Mouse (Mus musculus) 3T3-L1 (cell line): Measurements from ENCODE around the gene Ogfod2.
A peak's percentile ranks its signal among the peaks of the same experiment; 100 is the strongest.

Experiments used
- DNase-seq: peaks from one replicate; pipeline ENCODE4 v3.0.0-alpha.2; 2015; ENCODE audit warnings: low read depth, low spot score

Gene Ogfod2

DNA sequence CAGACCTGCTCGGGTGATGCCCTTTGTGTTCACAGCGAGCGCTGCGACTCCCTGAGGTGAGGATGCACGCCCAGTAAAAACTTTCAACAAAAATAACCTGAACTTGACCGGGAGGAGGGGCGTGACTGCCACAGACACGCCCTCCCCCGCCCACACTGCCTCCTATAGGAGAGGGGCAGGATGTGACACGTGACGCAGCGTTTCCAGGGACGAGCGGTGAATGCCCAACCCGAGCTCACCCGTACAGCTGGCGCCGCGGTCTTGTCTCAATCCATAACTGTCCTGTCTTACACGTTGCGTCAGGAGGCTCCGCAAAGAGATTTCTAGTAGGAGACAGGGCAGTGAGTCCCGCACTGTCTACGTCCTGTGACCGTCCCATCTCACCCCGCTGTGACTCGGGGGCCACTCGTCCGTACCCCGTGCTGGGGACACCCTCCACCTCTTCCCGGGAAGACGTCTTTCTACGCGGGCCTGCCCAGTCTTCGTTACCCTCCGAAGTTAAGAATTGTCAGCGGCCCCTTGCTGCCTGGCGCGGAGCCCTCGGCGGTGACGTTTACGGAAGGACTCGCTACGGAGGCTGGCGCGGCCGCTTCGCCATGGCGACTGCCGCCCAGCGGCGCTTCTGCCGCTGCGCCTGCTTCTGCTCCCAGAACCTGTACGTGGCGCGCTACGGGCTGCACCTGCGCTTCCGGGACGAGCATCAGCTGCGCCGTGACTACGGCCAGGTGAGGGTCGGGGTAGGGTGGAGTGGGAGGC, at the start of gene Ogfod2:
Gene Ogfod2 (plus strand): TSS at position 556 of the 756 bp plus-strand sequence.
- peak; percentile 97 for DNase-seq

GRCm38 (mm10) chr5:124069657-124070056, 42.4 kb upstream of the Ogfod2 start:
- DNase-seq, result no peak

DNA sequence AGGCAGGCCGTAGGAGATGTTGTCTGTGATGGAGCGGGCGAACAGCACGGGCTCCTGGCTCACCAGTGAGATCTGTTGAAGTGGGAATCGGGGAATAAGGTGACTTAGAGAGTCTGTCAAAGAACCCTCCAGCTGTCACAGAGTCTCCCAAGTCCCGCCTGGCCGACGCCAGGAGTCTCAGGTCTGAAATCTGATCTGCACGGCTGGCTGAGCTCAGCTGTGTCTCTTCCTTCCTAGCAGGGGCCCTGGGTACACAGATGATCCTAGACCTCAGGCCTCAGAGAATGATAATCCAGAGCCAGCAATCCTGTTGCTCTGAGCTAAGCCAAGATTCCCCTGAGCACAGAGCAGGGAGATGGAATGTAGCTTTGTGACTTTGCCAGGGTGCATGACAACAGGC, 38.4 kb upstream of the Ogfod2 start:
- peak; percentile 40 for DNase-seq

DNA sequence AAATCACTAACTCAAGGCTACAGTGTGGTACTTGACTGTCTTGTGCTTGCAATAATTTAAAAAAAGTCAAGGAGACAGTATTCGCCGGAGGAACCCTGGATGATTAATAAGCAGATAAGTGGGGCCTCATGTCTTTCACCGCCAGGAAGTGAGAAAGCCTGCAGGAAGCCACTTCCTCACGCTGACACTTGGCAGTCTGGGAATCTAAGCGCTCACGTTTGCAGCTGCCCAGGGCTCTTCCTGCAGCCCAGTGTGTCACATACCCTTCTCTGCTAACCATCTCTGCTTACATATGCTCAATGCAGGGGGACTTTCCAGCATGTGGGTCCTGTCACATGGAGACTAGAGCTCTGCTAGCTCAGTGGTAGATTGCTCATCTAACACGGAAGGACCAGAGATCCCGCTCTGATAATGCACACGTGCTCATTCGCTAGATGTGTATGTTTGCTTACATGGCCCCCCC, 37.2 kb upstream of the Ogfod2 start:
- peak; percentile 73 for DNase-seq

DNA sequence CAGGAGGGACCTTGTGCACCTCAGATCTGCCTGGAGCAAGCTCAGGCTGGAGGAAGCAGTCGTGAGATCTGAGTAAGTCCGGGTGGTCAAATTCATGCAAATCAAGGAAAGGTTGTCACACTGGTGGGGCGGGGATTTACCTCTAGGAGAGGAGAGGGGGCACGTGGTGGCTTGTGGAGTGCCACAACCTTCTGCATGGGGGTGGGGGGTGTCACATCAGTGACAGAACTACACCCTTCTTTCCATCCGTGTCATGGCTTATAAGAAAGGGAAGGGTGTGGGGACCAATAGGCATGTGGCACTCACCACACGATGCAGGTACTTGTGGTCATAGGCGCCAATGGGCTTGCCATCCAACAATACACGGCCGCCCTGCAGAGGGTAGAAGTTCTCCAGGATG, 36.4 kb upstream of the Ogfod2 start:
- no peak for DNase-seq

DNA sequence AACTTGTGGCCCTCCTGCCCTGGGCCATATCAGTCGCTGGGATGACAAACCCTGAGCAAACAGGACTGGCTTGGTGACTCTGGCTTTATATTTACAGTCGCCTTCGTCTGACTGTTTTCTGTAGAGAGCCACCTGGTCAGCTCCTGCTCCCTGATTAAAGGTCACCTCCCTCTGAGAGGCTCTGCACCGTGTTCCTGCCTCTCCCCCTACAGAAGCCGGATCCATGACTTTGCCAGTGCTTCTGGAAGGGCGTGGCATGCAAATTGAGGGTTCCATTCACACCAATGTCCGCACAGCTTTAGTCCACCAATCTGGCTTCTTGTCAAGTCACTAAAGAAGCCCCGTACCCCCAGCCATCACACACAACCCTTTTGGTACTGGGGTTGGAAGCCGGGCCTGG, 35.5 kb upstream of the Ogfod2 start:
- DNase-seq, result no peak

DNA sequence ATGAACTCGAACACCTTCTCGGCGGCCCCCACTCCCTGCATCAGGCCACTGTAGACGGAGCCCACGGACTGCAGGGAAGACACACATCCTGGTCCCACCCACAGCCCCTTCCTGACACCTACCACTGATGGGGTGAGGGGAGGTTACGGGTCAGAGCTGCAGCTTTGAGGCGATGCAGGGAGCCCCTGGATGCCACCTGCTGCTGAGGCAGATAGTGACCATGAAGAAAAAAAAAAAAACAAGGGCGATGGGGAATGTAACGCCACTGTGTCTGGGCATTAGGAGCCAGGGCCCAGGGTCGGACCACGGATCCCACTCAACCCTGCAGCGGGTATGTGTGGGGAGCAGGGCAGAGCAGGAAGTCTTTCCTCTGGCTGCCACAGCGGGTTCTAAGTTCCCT, 34.9 kb upstream of the Ogfod2 start:
- no peak for DNase-seq

DNA sequence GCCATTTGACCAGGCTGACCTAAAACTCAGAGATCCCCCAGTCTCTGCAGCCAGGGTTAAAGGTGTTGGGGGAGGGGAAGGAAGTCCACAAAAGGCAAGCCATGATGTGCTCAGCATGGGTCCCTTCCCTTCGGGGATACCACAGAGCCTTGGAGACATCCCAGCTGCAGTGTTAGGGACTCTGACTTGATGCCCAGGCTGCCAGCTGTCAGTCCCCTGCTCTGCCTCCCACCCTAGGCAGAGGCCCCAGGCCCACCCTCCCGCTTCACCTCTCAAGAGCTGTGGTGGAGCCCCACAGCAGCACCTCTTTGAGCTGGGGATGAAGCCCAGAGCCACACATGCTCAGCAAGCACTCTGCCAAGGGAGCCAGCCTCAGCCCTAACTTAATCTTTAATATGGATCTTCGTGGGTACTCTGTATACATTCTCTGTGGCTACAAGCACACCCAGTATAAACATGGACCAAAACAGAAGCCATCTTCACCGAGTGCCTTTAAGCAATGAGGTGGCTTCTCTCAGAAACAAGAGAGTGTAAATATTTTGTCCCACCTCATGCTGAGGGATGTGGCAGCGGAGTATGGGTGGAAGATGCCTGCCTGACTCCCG, 34.1 kb upstream of the Ogfod2 start:
- DNase-seq, result no peak

- peak; percentile 36 for DNase-seq
Measured at GRCm38 (mm10) chr5:124078794-124079416, 33.2 kb upstream of the Ogfod2 start.

- no peak for DNase-seq
Measured at GRCm38 (mm10) chr5:124079880-124080279, 32.2 kb upstream of the Ogfod2 start.

GRCm38 (mm10) chr5:124082447-124082846, 29.6 kb upstream of the Ogfod2 start:
- no peak for DNase-seq

- DNase-seq, result no peak
Measured at GRCm38 (mm10) chr5:124082941-124083688, 29.0 kb upstream of the Ogfod2 start.

DNA sequence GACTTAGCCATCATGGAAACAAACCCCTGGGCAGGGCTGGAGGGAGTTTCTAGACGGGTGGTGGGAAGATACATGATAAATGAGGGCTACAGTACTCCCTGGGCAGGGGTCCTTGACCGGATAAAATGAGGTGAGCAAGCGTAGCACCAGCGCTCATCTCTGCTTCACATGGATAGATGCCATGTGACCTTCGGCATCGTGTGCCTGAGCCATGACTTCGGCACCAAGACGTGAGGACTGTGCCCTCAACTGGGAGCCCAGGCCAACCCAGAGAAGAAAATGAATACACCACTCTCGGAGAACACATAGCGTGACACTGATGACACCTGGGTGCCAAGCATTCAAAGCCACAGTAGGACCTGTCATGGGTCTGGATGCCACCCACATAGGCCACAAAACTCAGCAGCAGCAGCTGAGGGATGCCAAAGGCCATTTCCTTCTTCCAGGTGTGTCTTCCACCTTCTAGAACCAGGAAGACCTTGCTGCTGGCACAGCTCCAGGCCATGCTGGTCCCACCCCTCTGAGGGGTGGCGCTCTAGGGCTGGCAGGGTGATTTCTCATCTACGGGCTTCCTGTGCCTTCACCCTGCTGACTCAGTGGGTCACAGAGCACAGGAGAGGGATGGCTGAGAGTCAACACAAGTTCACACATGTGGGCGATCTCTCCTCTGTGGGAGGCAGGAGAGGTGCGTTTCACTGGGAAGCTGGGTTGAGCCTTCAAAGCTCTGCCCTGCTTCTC, 28.1 kb upstream of the Ogfod2 start:
- DNase-seq, result peak; percentile 58

DNA sequence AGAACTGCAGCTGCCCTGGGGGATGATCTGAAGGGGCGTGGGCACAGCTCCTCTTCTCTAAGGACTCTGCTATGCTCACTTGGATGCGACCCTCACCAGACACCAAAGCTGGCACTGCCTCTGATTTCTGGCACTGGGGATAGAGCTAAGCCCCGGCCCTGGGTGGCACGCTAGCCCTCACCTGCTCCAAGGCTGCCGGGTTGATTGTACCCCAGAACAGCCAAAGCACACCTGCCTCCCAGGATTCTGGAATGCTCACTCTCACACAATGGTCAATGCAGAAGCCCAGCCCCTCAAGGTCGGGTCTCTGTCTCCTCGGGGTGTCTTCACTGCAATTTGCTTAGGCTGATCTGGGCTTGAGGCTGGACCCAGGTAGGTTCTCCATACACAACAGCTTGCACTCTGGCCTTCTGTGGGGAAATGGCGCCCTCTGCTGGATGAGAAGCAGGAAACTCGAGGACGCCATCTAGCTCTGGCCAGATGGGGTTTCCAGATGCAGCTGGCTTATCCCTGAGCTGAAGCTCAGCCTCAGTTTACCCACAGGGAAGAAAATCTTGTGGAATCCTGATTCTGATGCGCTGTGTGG, 27.4 kb upstream of the Ogfod2 start:
- DNase-seq, result peak; percentile 93

GRCm38 (mm10) chr5:124085513-124085912, 26.6 kb upstream of the Ogfod2 start:
- DNase-seq, result no peak

DNA sequence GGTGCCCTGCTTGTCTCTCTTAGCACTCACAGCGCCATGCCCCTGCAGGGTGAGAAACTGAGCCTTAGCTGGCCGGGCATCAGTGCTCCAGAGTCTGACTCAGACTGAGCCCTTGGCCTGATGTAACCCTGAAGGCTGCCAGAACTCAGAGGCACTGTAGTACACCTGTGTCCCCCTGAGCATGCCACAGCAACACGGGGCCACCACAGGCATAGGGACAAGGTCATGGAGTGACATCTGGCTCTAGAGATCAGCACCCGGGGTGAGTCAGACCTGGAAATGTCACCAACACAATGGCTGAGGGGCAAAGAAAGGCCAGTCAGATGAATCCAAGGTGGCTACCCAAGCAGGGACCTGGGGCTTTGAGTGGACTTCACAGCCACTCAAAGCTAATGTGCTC, 25.2 kb upstream of the Ogfod2 start:
- no peak for DNase-seq

- DNase-seq, result no peak
Measured at GRCm38 (mm10) chr5:124089868-124090267, 22.2 kb upstream of the Ogfod2 start.

GRCm38 (mm10) chr5:124091951-124092406, 20.1 kb upstream of the Ogfod2 start:
- DNase-seq, result no peak

- DNase-seq, result peak; percentile 75
Measured at GRCm38 (mm10) chr5:124093120-124093794, 18.8 kb upstream of the Ogfod2 start.
